Mouse (Mus musculus) cerebellum, adult 9-10 months (tissue): Measurements from ENCODE around the gene Fam124a.
"Not testable (repeated sequence)": the region's sequence is repeated elsewhere in the genome, so short reads cannot be mapped to it uniquely, and the experiment has no call there.

Experiments used
- DNase-seq: peaks from one replicate; pipeline ENCODE4 v3.0.0; 2022

Fam124a gene

GRCm38 (mm10) chr14:62575862-62576261, 20.3 kb downstream of the Fam124a start:
- no peak for DNase-seq

GRCm38 (mm10) chr14:62580945-62581344, 25.4 kb downstream of the Fam124a start:
- DNase-seq = no peak

GRCm38 (mm10) chr14:62581768-62582167, 26.2 kb downstream of the Fam124a start:
- DNase-seq = no peak

GRCm38 (mm10) chr14:62584637-62585036, 29.1 kb downstream of the Fam124a start:
- DNase-seq = no peak

- no peak for DNase-seq
These were observed 29.8 kb downstream of the Fam124a start for GRCm38 (mm10) chr14:62585338-62585737.

- no peak for DNase-seq
These were observed 44.6 kb downstream of the Fam124a start for GRCm38 (mm10) chr14:62600109-62600522.

GRCm38 (mm10) chr14:62602271-62602670, 46.7 kb downstream of the Fam124a start:
- DNase-seq = no peak

GRCm38 (mm10) chr14:62602869-62603268, 47.3 kb downstream of the Fam124a start:
- peak; percentile 9 for DNase-seq

GRCm38 (mm10) chr14:62607791-62608196, 52.3 kb downstream of the Fam124a start:
- peak; percentile 29 for DNase-seq

- DNase-seq = no peak
These were observed 54.4 kb downstream of the Fam124a start for GRCm38 (mm10) chr14:62609904-62610303.

GRCm38 (mm10) chr14:62622393-62622792, 66.9 kb downstream of the Fam124a start:
- no peak for DNase-seq

- DNase-seq = peak; percentile 87
These were observed 72.4 kb downstream of the Fam124a start for GRCm38 (mm10) chr14:62627951-62628350.

GRCm38 (mm10) chr14:62637436-62638344, 82.2 kb downstream of the Fam124a start:
- DNase-seq = no peak

GRCm38 (mm10) chr14:62638345-62638702, 82.8 kb downstream of the Fam124a start:
- no peak for DNase-seq

- DNase-seq = no peak
These were observed 83.6 kb downstream of the Fam124a start for GRCm38 (mm10) chr14:62639111-62639510.

GRCm38 (mm10) chr14:62639551-62639950, 84.0 kb downstream of the Fam124a start:
- DNase-seq = no peak

- DNase-seq = no peak
These were observed 84.9 kb downstream of the Fam124a start for GRCm38 (mm10) chr14:62640396-62640795.

GRCm38 (mm10) chr14:62642368-62642767, 86.8 kb downstream of the Fam124a start:
- DNase-seq = not testable (repeated sequence)

- DNase-seq = no peak
These were observed 92.9 kb downstream of the Fam124a start for GRCm38 (mm10) chr14:62648405-62648804.

GRCm38 (mm10) chr14:62650376-62650775, 94.8 kb downstream of the Fam124a start:
- DNase-seq = no peak

- DNase-seq = no peak
These were observed 96.2 kb downstream of the Fam124a start for GRCm38 (mm10) chr14:62651771-62652170.

- no peak for DNase-seq
These were observed 100.5 kb downstream of the Fam124a start for GRCm38 (mm10) chr14:62655996-62656395.

GRCm38 (mm10) chr14:62657469-62657868, 101.9 kb downstream of the Fam124a start:
- DNase-seq = no peak
